Mouse (Mus musculus) intestine, postnatal 0 days (tissue): ENCODE results near the gene Fibcd1. TPM values are rescaled to one million over a fixed set of nuclear protein-coding genes. Genes with fewer than 3 reads are reported as not detected.

Experiments used
- ATAC-seq: fragments of 200-750 bp; cut with Nextera tagmentation; 2 replicates; pipeline ENCODE4 v1.8.0; 2017; ENCODE audit warnings: mild to moderate bottlenecking, moderate TSS enrichment, moderate library complexity
- H3K27ac ChIP-seq: fragments of 300-500 bp; sonication (generic); 2 replicates; pipeline ENCODE4 v1.5.1; 2014; ENCODE audit warnings: mild to moderate bottlenecking, low read depth, low read length, moderate library complexity
- H3K27me3 ChIP-seq: fragments of 300-500 bp; sonication (generic); replicated peaks from 2 replicates; pipeline ENCODE4 v1.6.1; 2014; ENCODE audit warnings: low read length, mixed read lengths; ENCODE audit not compliant: control insufficient read depth, insufficient read depth
- H3K36me3 ChIP-seq: fragments of 300-500 bp; sonication (generic); 2 replicates; pipeline ENCODE4 v1.6.1; 2014; ENCODE audit warnings: mild to moderate bottlenecking, moderate library complexity; ENCODE audit not compliant: control insufficient read depth, insufficient read depth
- H3K4me1 ChIP-seq: fragments of 300-500 bp; sonication (generic); replicated peaks from 2 replicates; pipeline ENCODE4 v1.6.1; 2014; ENCODE audit warnings: antibody characterized with exemption, low read length, mixed read lengths; ENCODE audit not compliant: control insufficient read depth, insufficient read depth
- H3K4me2 ChIP-seq: fragments of 300-500 bp; sonication (generic); replicated peaks from 2 replicates; pipeline ENCODE4 v1.6.1; 2014; ENCODE audit warnings: low read depth, mild to moderate bottlenecking, moderate library complexity
- H3K4me3 ChIP-seq: fragments of 300-500 bp; sonication (generic); 2 replicates; pipeline ENCODE4 v1.5.1; 2014; ENCODE audit warnings: low read depth, low read length
- H3K9ac ChIP-seq: fragments of 300-500 bp; sonication (generic); 2 replicates; pipeline ENCODE4 v1.6.1; 2014; ENCODE audit warnings: mild to moderate bottlenecking, low read depth, low read length
- H3K9me3 ChIP-seq: fragments of 300-500 bp; sonication (generic); 2 replicates; pipeline ENCODE4 v1.6.1; 2016; ENCODE audit warnings: mixed run types; ENCODE audit not compliant: control insufficient read depth
- CTCF ChIP-seq: sonication (generic); IDR thresholded peaks from 2 replicates; pipeline ENCODE4 v1.5.1; 2016; ENCODE audit warnings: low read depth, mild to moderate bottlenecking, control low read depth, antibody characterized with exemption, moderate library complexity
- WGBS: fragments of 180-500 bp; shearing (Covaris S2); extraction: QIAGEN DNeasy Blood & Tissue Kit; methylation state at CpG from one replicate; pipeline ENCODE4 v1.1.7; 2014; 5-methylcytosine and 5-hydroxymethylcytosine counted together
- polyA plus RNA-seq: library from polyadenylated mRNA; unstranded; fragments of >200 nt; fragmentation: Nextera tagmentation; extraction: Ambion mirVana; gene quantifications from 2 replicates; pipeline ENCODE4 v1.2.1, GENCODE M21; 2015

The Fibcd1 gene
- polyA plus RNA-seq, 1 experiment from 2014 or later: 2.0 TPM

DNA sequence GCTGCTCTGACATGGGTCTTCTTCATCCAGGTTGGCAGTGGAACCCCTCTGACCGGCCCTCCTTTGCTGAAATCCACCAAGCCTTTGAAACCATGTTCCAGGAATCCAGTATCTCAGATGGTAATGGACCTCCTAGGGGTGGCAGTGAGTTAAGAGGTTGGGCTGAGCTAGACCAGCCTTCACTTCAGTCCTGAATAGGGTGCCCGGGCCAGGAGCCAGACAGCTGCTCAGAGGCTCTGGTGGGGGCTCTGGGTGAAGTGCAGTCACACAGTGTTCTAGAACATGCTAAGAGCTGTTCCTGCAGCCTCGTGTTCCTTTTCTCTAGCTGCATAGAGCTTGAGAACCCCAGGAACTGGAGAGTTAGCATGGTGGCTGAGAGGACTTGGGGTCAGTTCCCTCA, 48.9 kb downstream of the Fibcd1 start:
- no peak overlapping the region for H3K9ac ChIP-seq
- no peak for TF ChIP-seq CTCF

DNA sequence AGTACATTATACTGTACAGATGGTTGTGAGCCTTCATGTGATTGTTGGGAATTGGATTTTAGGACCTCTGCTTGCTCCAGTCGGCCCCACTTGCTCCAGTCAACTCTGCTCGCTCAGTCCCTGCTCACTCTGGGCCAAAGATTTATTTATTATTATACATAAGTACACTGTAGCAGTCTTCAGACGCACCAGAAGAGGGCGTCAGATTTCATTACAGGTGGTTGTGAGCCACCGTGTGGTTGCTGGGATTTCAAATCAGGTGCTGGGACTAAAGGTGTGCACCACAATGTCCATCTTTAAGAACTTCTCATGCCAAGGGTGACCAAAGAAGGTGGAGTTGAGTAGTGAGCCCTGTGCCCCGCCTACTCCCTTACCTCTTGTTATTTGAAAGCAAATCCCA, 53.2 kb downstream of the Fibcd1 start:
- Histone ChIP-seq H3K4me2 (no peak overlapping the region), H3K9me3 (no peaks in the 10 kb centered on the region), H3K4me3 (no peak overlapping the region), H3K36me3 (peaks cover 86% of the 10 kb centered on the region), H3K27me3 (no peaks in the 10 kb centered on the region), H3K27ac (no peak overlapping the region), H3K4me1 (no peaks in the 10 kb centered on the region), H3K9ac (no peak overlapping the region)
- WGBS: 74% methylated on average over 6 of the region's 6 CpGs
- peak; percentile 56 for TF ChIP-seq CTCF
- no peak for ATAC-seq

More for the DNA sequence above, 48.9 kb downstream of the Fibcd1 start:
- ATAC-seq: no peak
- Histone ChIP-seq H3K4me3 (no peak overlapping the region), H3K27me3 (no peaks in the 10 kb centered on the region), H3K27ac (no peak overlapping the region), H3K4me1 (no peaks in the 10 kb centered on the region), H3K9me3 (no peaks in the 10 kb centered on the region), H3K4me2 (no peak overlapping the region), H3K36me3 (peaks cover 94% of the 10 kb centered on the region)
- WGBS: 94% methylated on average over 3 of the region's 3 CpGs

- H3K36me3 ChIP-seq: peaks cover 84% of the 10 kb centered on the region
- no peak overlapping the region for H3K4me2 ChIP-seq
- no peak for ATAC-seq
- 89% methylated on average over 8 of the region's 8 CpGs for WGBS
- H3K9me3 ChIP-seq: no peaks in the 10 kb centered on the region
- H3K4me1 ChIP-seq: no peaks in the 10 kb centered on the region
- H3K4me3 ChIP-seq: no peak overlapping the region
- no peak overlapping the region for H3K27ac ChIP-seq
- H3K9ac ChIP-seq: no peak overlapping the region
- TF ChIP-seq CTCF: no peak
- no peaks in the 10 kb centered on the region for H3K27me3 ChIP-seq
These were observed 54.5 kb downstream of the Fibcd1 start for GRCm38 (mm10) chr2:31791260-31791659.

DNA sequence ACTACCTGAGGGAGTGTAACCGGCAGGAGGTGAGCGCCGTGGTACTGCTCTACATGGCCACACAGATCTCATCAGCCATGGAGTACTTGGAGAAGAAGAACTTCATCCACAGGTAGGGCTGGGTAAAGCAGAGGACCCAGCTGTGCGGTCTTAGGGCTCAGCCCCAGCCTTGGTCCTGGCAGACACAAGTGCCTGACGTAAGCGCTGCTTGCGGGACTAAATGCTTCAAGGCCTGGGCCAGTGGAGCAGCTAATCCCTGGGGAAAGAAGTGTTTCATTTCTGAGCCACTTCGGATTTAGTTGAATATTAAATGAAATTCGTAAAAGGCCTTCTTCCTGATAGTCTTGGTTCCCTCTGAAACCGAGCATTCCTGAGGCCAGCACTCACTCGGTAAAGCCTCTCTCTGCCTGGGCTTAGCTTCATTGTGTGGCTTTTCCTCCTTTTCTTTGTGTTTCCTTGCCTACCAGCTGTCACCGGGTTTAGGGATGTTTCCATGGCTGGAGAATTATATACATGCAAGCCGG, 55.0 kb downstream of the Fibcd1 start:
- H3K27ac ChIP-seq: no peak overlapping the region
- H3K9me3 ChIP-seq: no peaks in the 10 kb centered on the region
- H3K4me3 ChIP-seq: no peak overlapping the region
- H3K4me2 ChIP-seq: no peak overlapping the region
- H3K9ac ChIP-seq: no peak overlapping the region
- no peak for TF ChIP-seq CTCF
- no peaks in the 10 kb centered on the region for H3K4me1 ChIP-seq
- WGBS: 88% methylated on average over 13 of the region's 13 CpGs
- peaks cover 84% of the 10 kb centered on the region for H3K36me3 ChIP-seq
- no peaks in the 10 kb centered on the region for H3K27me3 ChIP-seq
- no peak for ATAC-seq

DNA sequence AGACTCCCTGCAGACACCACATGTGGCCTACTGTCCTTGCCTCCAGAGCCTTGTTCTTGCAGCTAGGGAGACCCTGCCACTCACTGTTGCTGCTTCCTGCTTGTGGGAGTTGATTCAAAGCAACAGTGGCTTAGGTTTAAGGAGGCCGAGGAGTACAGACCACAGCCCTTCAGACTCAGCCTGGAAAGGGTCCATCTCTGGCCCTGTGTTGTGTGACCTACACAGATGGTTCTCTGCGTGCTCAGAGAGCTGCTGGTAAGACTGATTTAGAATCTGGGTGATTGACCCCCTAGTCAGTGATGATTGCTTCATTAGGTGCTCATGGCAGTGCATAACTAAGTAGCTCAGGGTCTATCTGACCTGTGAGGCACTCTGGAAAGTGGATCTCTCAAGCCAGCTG, 56.6 kb downstream of the Fibcd1 start:
- H3K4me1 ChIP-seq: no peaks in the 10 kb centered on the region
- ATAC-seq: no peak
- TF ChIP-seq CTCF: no peak
- no peaks in the 10 kb centered on the region for H3K27me3 ChIP-seq
- H3K36me3 ChIP-seq: peaks cover 83% of the 10 kb centered on the region
- 92% methylated on average over 2 of the region's 2 CpGs for WGBS
- H3K9ac ChIP-seq: no peak overlapping the region
- H3K4me3 ChIP-seq: no peak overlapping the region
- no peaks in the 10 kb centered on the region for H3K9me3 ChIP-seq
- no peak overlapping the region; the same call in 1 of the 2 replicates for H3K27ac ChIP-seq
- no peak overlapping the region for H3K4me2 ChIP-seq

- no peaks in the 10 kb centered on the region for H3K27me3 ChIP-seq
- TF ChIP-seq CTCF: peak; percentile 43; the same call in 1 of the 2 replicates
- H3K9me3 ChIP-seq: no peaks in the 10 kb centered on the region
- no peaks in the 10 kb centered on the region for H3K4me1 ChIP-seq
- no peak overlapping the region for H3K27ac ChIP-seq
- H3K4me2 ChIP-seq: no peak overlapping the region
- H3K36me3 ChIP-seq: peaks cover 82% of the 10 kb centered on the region
- WGBS: 76% methylated on average over 3 of the region's 3 CpGs
- ATAC-seq: no peak
- H3K9ac ChIP-seq: no peak overlapping the region
- H3K4me3 ChIP-seq: no peak overlapping the region
These were observed 57.6 kb downstream of the Fibcd1 start for GRCm38 (mm10) chr2:31788227-31788626.

GRCm38 (mm10) chr2:31787029-31787428, 58.8 kb downstream of the Fibcd1 start:
- peak; percentile 95 for TF ChIP-seq CTCF
- ATAC-seq: no peak
- H3K4me1 ChIP-seq: no peaks in the 10 kb centered on the region
- no peak overlapping the region for H3K9ac ChIP-seq
- H3K36me3 ChIP-seq: peaks cover 78% of the 10 kb centered on the region
- WGBS: 19% methylated on average over 7 of the region's 7 CpGs
- H3K27ac ChIP-seq: no peak overlapping the region
- H3K4me2 ChIP-seq: no peak overlapping the region
- no peaks in the 10 kb centered on the region for H3K9me3 ChIP-seq
- no peaks in the 10 kb centered on the region for H3K27me3 ChIP-seq
- no peak overlapping the region for H3K4me3 ChIP-seq
